ENCODE assay signal across 7 mouse cellular contexts in genomic region chr7:34229691-34230111, GRCm38 (mm10). TPM values are rescaled to one million over a fixed set of nuclear protein-coding genes. Genes with fewer than 3 reads are reported as not detected.
DNase-seq lines count a peak whose midpoint lies in the region; ATAC-seq and TF ChIP-seq lines count a peak whose summit lies in the region.

No protein-coding gene starts in this region.

- H3K9me3 ChIP-seq in hindbrain, embryonic 11.5 days (ENCODE audit: control insufficient read depth, low read length), result no peaks in the 10 kb centered on the region
- no peaks in the 10 kb centered on the region for H3K9me3 ChIP-seq in lung, postnatal 0 days (ENCODE audit: low read length)

- H3K9ac ChIP-seq in hindbrain, embryonic 11.5 days (ENCODE audit: low read depth, low read length), result peak overlapping the region; percentile 64
- peak overlapping the region; percentile 65 for H3K9ac ChIP-seq in lung, postnatal 0 days (replicated peaks; ENCODE audit: low read depth)

- 0 out of 2 replicates have a peak, but pooled peaks cover 6% of the 10 kb centered on the region for H3K36me3 ChIP-seq in hindbrain, embryonic 11.5 days (ENCODE audit: control insufficient read depth, insufficient read depth, low read length)
- no peaks in the 10 kb centered on the region for H3K36me3 ChIP-seq in lung, postnatal 0 days (ENCODE audit: insufficient read depth, low read length)

- WGBS in hindbrain, embryonic 11.5 days, result 0% methylated on average over 18 of the region's 19 CpGs
- 0% methylated on average over 17 of the region's 19 CpGs for WGBS in lung, postnatal 0 days

- 0 out of 2 replicates have a peak, but pooled peaks cover 2% of the 10 kb centered on the region for H3K4me1 ChIP-seq in hindbrain, embryonic 11.5 days (replicated peaks; ENCODE audit: control insufficient read depth, insufficient read depth, low read length)
- H3K4me1 ChIP-seq in lung, postnatal 0 days (ENCODE audit: insufficient read depth, low read depth, low read length), result peaks cover 14% of the 10 kb centered on the region; the same call in 1 of the 2 replicates

- TF ChIP-seq CTCF in lung, postnatal 0 days (IDR thresholded peaks at IDR 0.05), result no peak

- peak; percentile 35 for DNase-seq in adipocyte (ENCODE audit: low spot score)
- DNase-seq in cerebellum, adult 8-10 months, result peak; percentile 62
- peak; percentile 47 to 50 for DNase-seq in frontal cortex, postnatal 14 days (ENCODE audit: low spot score in 2 of 2)
- peak; percentile 68 for DNase-seq in hindbrain, embryonic 11.5 days (ENCODE audit: low spot score)
- DNase-seq in layer of hippocampus, postnatal 14 days (ENCODE audit: low spot score in 2 of 2), result peak; percentile 48 to 54
- DNase-seq in lung, postnatal 0 days (ENCODE audit: low spot score), result peak; percentile 59
- peak; percentile 74 to 78 for DNase-seq in right cerebral cortex, adult 2 months (ENCODE audit: low spot score in 2 of 2)

- peak; percentile 36 for ATAC-seq in hindbrain, embryonic 11.5 days (ENCODE audit: low FRiP score)
- peak; percentile 10 for ATAC-seq in lung, postnatal 0 days

- peak overlapping the region; percentile 40; the same call in 1 of the 2 replicates for H3K27ac ChIP-seq in hindbrain, embryonic 11.5 days (ENCODE audit: low read depth, low read length)
- H3K27ac ChIP-seq in lung, postnatal 0 days (ENCODE audit: low read length), result peak overlapping the region; percentile 71

- H3K4me2 ChIP-seq in hindbrain, embryonic 11.5 days (replicated peaks; ENCODE audit: low read depth, low read length), result peak overlapping the region; percentile 58
- peak overlapping the region; percentile 92 for H3K4me2 ChIP-seq in lung, postnatal 0 days (replicated peaks; ENCODE audit: low read depth, low read length)

- peak overlapping the region; percentile 65 for H3K4me3 ChIP-seq in hindbrain, embryonic 11.5 days (ENCODE audit: low read depth, low read length)
- peak overlapping the region; percentile 72 for H3K4me3 ChIP-seq in lung, postnatal 0 days (ENCODE audit: low read depth, low read length)

- TF ChIP-seq EP300 in lung, postnatal 0 days (IDR thresholded peaks at IDR 0.05), result no peak

- H3K27me3 ChIP-seq in hindbrain, embryonic 11.5 days (ENCODE audit: control insufficient read depth, insufficient read depth, low read length), result no peaks in the 10 kb centered on the region
- H3K27me3 ChIP-seq in lung, postnatal 0 days (replicated peaks; ENCODE audit: insufficient read depth, low read length), result no peaks in the 10 kb centered on the region

RNA-seq across cellular contexts. Expression of gene Gpi1, which starts 0.4 kb away (rescaled TPM):
- polyA plus RNA-seq in hindbrain, embryonic 11.5 days (2014; fragmentation: Nextera tagmentation; extraction: Ambion mirVana), result 267 and 282 TPM in 2 replicates
- total RNA-seq in layer of hippocampus, postnatal 14 days (2021), result 100 to 1,000 TPM; 842 to 844 TPM
- polyA plus RNA-seq in lung, postnatal 0 days (2015; fragmentation: Nextera tagmentation; extraction: Ambion mirVana), result 122 and 123 TPM in 2 replicates

RNA-seq across cellular contexts. Expression of gene Gm6096, which starts 21.1 kb away (rescaled TPM):
- 1.1 TPM in 1 of 2 replicates, not detected in the other for polyA plus RNA-seq in hindbrain, embryonic 11.5 days (2014; fragmentation: Nextera tagmentation; extraction: Ambion mirVana)
- not detected for total RNA-seq in layer of hippocampus, postnatal 14 days (2021)
- polyA plus RNA-seq in lung, postnatal 0 days (2015; fragmentation: Nextera tagmentation; extraction: Ambion mirVana), result not detected in 2 replicates

RNA-seq across cellular contexts. Expression of gene Pdcd2l, which starts 33.2 kb away (rescaled TPM):
- 63.8 and 79.6 TPM in 2 replicates for polyA plus RNA-seq in hindbrain, embryonic 11.5 days (2014; fragmentation: Nextera tagmentation; extraction: Ambion mirVana)
- total RNA-seq in layer of hippocampus, postnatal 14 days (2021), result 10 to 100 TPM; 20.6 to 24.7 TPM
- 34.0 and 37.9 TPM in 2 replicates for polyA plus RNA-seq in lung, postnatal 0 days (2015; fragmentation: Nextera tagmentation; extraction: Ambion mirVana)

Comparison
In these comparisons a context has a peak if more than half of its experiments do, and no peak if none do; other contexts are left out.
1. Peak in every context shown above with its lines: DNase-seq, ATAC-seq, H3K4me3 ChIP-seq and H3K27ac ChIP-seq.